Mouse (Mus musculus) lung, adult 2 months (tissue): ENCODE measurements at regions not wholly inside any gene's neighbourhood (a gene's known extent, or its start where the extent isn't known, plus 50 kb on each side); places are given as distances from the start of the nearest gene placed in this dataset.

Source experiments
- CTCF ChIP-seq: fragments of 200-500 bp; IDR thresholded peaks from 2 replicates; pipeline ENCODE4 v1.5.1; 2011; ENCODE audit warnings: mild to moderate bottlenecking, low read length, control low read depth; ENCODE audit not compliant: insufficient read depth
- POLR2A ChIP-seq: fragments of 200-500 bp; IDR thresholded peaks from 2 replicates; pipeline ENCODE4 v1.6.1; 2011; ENCODE audit warnings: low read depth, mild to moderate bottlenecking, control low read depth, low read length, borderline replicate concordance; ENCODE audit errors: extremely low read depth

GRCm38 (mm10) chr17:48814753-48815504 is 117.2 kb upstream of the Lrfn2 start:
- TF ChIP-seq CTCF (no peak), POLR2A (no peak)
